19 mouse cellular contexts compared by ENCODE assay signal in genomic region chr10:68669992-68670391, GRCm38 (mm10). TPM values are rescaled to one million over a fixed set of nuclear protein-coding genes. Genes with fewer than 3 reads are reported as not detected.
DNase-seq lines count a peak whose midpoint lies in the region; ATAC-seq lines count a peak whose summit lies in the region.
"Had no signal": no experiment of that assay in that cellular context is flagged by ENCODE, and none has a peak within 500 bp of the region (broad histone marks: within the 10 kb centered on the region; RNA-seq: fewer than 3 reads in every experiment).

No protein-coding gene starts in this region.

- DNase-seq in forebrain, embryonic 10.5 days (ENCODE audit: extremely low spot score, low spot score) = no peak
- peak; percentile 6 to 11 for DNase-seq in right cerebral cortex, adult 2 months (ENCODE audit: low spot score in 2 of 2)
- no peak for DNase-seq in right cerebral cortex, postnatal 14 days
- no peak for DNase-seq in thymus, postnatal 25 days
- DNase-seq: cerebellum, adult 11 months; gastrocnemius, postnatal 10 days; liver, embryonic 13.5 days; right cerebral cortex, adult 18-20 months; thymus, postnatal 14 days had no signal

- no peak overlapping the region for H3K4me3 ChIP-seq in forebrain, embryonic 13.5 days
- no peak overlapping the region for H3K4me3 ChIP-seq in forebrain, embryonic 10.5 days
- no peak overlapping the region for H3K4me3 ChIP-seq in hindbrain, embryonic 16.5 days (ENCODE audit: low read length)
- H3K4me3 ChIP-seq in hindbrain, embryonic 13.5 days = no peak overlapping the region
- H3K4me3 ChIP-seq: embryonic facial prominence, embryonic 12.5 days; layer of hippocampus, adult 2 months; liver, embryonic 13.5 days; myocyte had no signal

- no peaks in the 10 kb centered on the region for H3K27me3 ChIP-seq in forebrain, embryonic 13.5 days
- H3K27me3 ChIP-seq in forebrain, embryonic 10.5 days (ENCODE audit: poor library complexity, severe bottlenecking) = no peaks in the 10 kb centered on the region
- no peaks in the 10 kb centered on the region for H3K27me3 ChIP-seq in hindbrain, embryonic 16.5 days (replicated peaks; ENCODE audit: control insufficient read depth, insufficient read depth, low read length)
- H3K27me3 ChIP-seq in hindbrain, embryonic 13.5 days = no peaks in the 10 kb centered on the region
- H3K27me3 ChIP-seq: embryonic facial prominence, embryonic 12.5 days; liver, embryonic 13.5 days had no signal

- peaks cover 7% of the 10 kb centered on the region; the same call in 1 of the 2 replicates for H3K4me1 ChIP-seq in forebrain, embryonic 13.5 days
- peaks cover 10% of the 10 kb centered on the region for H3K4me1 ChIP-seq in forebrain, embryonic 10.5 days
- peaks cover 2% of the 10 kb centered on the region; the same call in 1 of the 2 replicates for H3K4me1 ChIP-seq in hindbrain, embryonic 16.5 days (ENCODE audit: control insufficient read depth, insufficient read depth, low read depth, low read length)
- H3K4me1 ChIP-seq in hindbrain, embryonic 13.5 days (replicated peaks) = no peaks in the 10 kb centered on the region; the same call in 1 of the 2 replicates
- H3K4me1 ChIP-seq: liver, embryonic 13.5 days had no signal

- H3K27ac ChIP-seq in forebrain, embryonic 13.5 days = no peak overlapping the region
- H3K27ac ChIP-seq in forebrain, embryonic 10.5 days = no peak overlapping the region
- no peak overlapping the region for H3K27ac ChIP-seq in hindbrain, embryonic 16.5 days (ENCODE audit: low read depth, low read length)
- H3K27ac ChIP-seq in hindbrain, embryonic 13.5 days = no peak overlapping the region
- H3K27ac ChIP-seq: embryonic facial prominence, embryonic 12.5 days; kidney, postnatal 0 days; layer of hippocampus, adult 2 months; liver, embryonic 13.5 days; stomach, postnatal 0 days had no signal

- H3K9ac ChIP-seq in forebrain, embryonic 13.5 days = no peak overlapping the region
- H3K9ac ChIP-seq in hindbrain, embryonic 16.5 days (ENCODE audit: low read depth, low read length) = no peak overlapping the region
- no peak overlapping the region for H3K9ac ChIP-seq in hindbrain, embryonic 13.5 days
- H3K9ac ChIP-seq: embryonic facial prominence, embryonic 12.5 days; liver, embryonic 13.5 days had no signal

- WGBS in forebrain, embryonic 13.5 days = 61% methylated on average over 3 of the region's 3 CpGs
- WGBS in forebrain, embryonic 10.5 days = 67% methylated on average over 3 of the region's 3 CpGs
- 42% methylated on average over 3 of the region's 3 CpGs for WGBS in hindbrain, embryonic 16.5 days
- WGBS in hindbrain, embryonic 13.5 days = 62% methylated on average over 3 of the region's 3 CpGs

- ATAC-seq in forebrain, embryonic 13.5 days = peak; percentile 60; the same call in 1 of the 2 replicates
- no peak for ATAC-seq in hindbrain, embryonic 16.5 days
- ATAC-seq in hindbrain, embryonic 13.5 days (ENCODE audit: low FRiP score) = no peak
- ATAC-seq: intestine, postnatal 0 days; Patski had no signal

- no peaks in the 10 kb centered on the region for H3K36me3 ChIP-seq in forebrain, embryonic 13.5 days (ENCODE audit: poor library complexity, severe bottlenecking)
- H3K36me3 ChIP-seq in forebrain, embryonic 10.5 days (replicated peaks) = no peaks in the 10 kb centered on the region
- no peaks in the 10 kb centered on the region for H3K36me3 ChIP-seq in hindbrain, embryonic 16.5 days (ENCODE audit: control insufficient read depth, insufficient read depth, low read length)
- no peaks in the 10 kb centered on the region for H3K36me3 ChIP-seq in hindbrain, embryonic 13.5 days
- H3K36me3 ChIP-seq: embryonic facial prominence, embryonic 12.5 days; liver, embryonic 13.5 days had no signal

- H3K4me2 ChIP-seq in forebrain, embryonic 13.5 days = no peak overlapping the region
- peak overlapping the region; percentile 13 for H3K4me2 ChIP-seq in hindbrain, embryonic 16.5 days (ENCODE audit: low read length)
- H3K4me2 ChIP-seq in hindbrain, embryonic 13.5 days = no peak overlapping the region
- H3K4me2 ChIP-seq: embryonic facial prominence, embryonic 12.5 days; liver, embryonic 13.5 days had no signal

- H3K9me3 ChIP-seq in forebrain, embryonic 13.5 days (replicated peaks) = no peaks in the 10 kb centered on the region
- no peaks in the 10 kb centered on the region for H3K9me3 ChIP-seq in forebrain, embryonic 10.5 days
- no peaks in the 10 kb centered on the region for H3K9me3 ChIP-seq in hindbrain, embryonic 16.5 days (ENCODE audit: control insufficient read depth, low read length)
- H3K9me3 ChIP-seq in hindbrain, embryonic 13.5 days = no peaks in the 10 kb centered on the region; the same call in 1 of the 2 replicates
- H3K9me3 ChIP-seq: embryonic facial prominence, embryonic 12.5 days; liver, embryonic 13.5 days had no signal

RNA-seq across cellular contexts. Expression of gene Tmem26, which starts 53.5 kb away (rescaled TPM):
- 1.2 and 1.5 TPM in 2 replicates for polyA plus RNA-seq in forebrain, embryonic 13.5 days (2015; fragmentation: Nextera tagmentation; extraction: Ambion mirVana)
- polyA plus RNA-seq in forebrain, embryonic 10.5 days (2016; fragmentation: Nextera tagmentation; extraction: Ambion mirVana) = 3.2 and 3.5 TPM in 2 replicates
- 4.6 and 5.7 TPM in 2 replicates for polyA plus RNA-seq in hindbrain, embryonic 16.5 days (2015; fragmentation: Nextera tagmentation; extraction: Ambion mirVana)
- polyA plus RNA-seq in hindbrain, embryonic 13.5 days (2015; fragmentation: Nextera tagmentation; extraction: Ambion mirVana) = 5.9 and 6.6 TPM in 2 replicates
- polyA plus RNA-seq: myocyte, Patski had no signal

Comparison
In these comparisons a context has a peak if more than half of its experiments do, and no peak if none do; other contexts are left out.
1. DNase-seq: peak in right cerebral cortex, adult 2 months (2 of 2); none in forebrain, embryonic 10.5 days (single experiment), right cerebral cortex, postnatal 14 days (single experiment) and thymus, postnatal 25 days (single experiment).